Mouse (Mus musculus): ENCODE results near the gene Diablo. TPM values are rescaled to one million over a fixed set of nuclear protein-coding genes. Genes with fewer than 3 reads are reported as not detected.

The Diablo gene
- total and polyA plus RNA-seq, 2 experiments from 2014 or later = 76.7 to 89.4 TPM

GRCm38 (mm10) chr5:123487659-123488395, 36.1 kb downstream of the Diablo start:
- H3K9ac ChIP-seq (replicated peaks; ENCODE audit: low read length) = no peak overlapping the region
- H3K27me3 ChIP-seq (ENCODE audit: insufficient read depth, low read length) = no peaks in the 10 kb centered on the region
- H3K36me3 ChIP-seq (ENCODE audit: insufficient read depth, low read length) = no peaks in the 10 kb centered on the region
- peaks cover 7% of the 10 kb centered on the region; the same call in 1 of the 2 replicates for H3K4me1 ChIP-seq (ENCODE audit: insufficient read depth, low read length)
- no peak overlapping the region for H3K4me2 ChIP-seq (ENCODE audit: low read depth, low read length)
- WGBS = 85% methylated on average over 11 of the region's 11 CpGs
- H3K27ac ChIP-seq = no peak overlapping the region
- ATAC-seq (no peak), DNase-seq (ENCODE audit: low spot score) (no peak)
- no peak for TF ChIP-seq CTCF (IDR thresholded peaks at IDR 0.05; ENCODE audit: low read depth)
- H3K4me3 ChIP-seq (ENCODE audit: low read length) = no peak overlapping the region
- no peaks in the 10 kb centered on the region for H3K9me3 ChIP-seq (ENCODE audit: low read length)

GRCm38 (mm10) chr5:123473817-123474216, 50.2 kb downstream of the Diablo start:
- 33% methylated on average over 5 of the region's 5 CpGs for WGBS
- ATAC-seq = no peak
- H3K27me3 ChIP-seq (ENCODE audit: insufficient read depth, low read length) = no peaks in the 10 kb centered on the region
- no peak overlapping the region for H3K4me3 ChIP-seq (ENCODE audit: low read length)
- no peaks in the 10 kb centered on the region for H3K9me3 ChIP-seq (ENCODE audit: low read length)
- H3K4me1 ChIP-seq (ENCODE audit: insufficient read depth, low read length) = no peaks in the 10 kb centered on the region
- no peak overlapping the region for H3K9ac ChIP-seq (replicated peaks; ENCODE audit: low read length)
- DNase-seq (ENCODE audit: low spot score) = peak; percentile 34
- no peaks in the 10 kb centered on the region for H3K36me3 ChIP-seq (ENCODE audit: insufficient read depth, low read length)
- no peak overlapping the region for H3K4me2 ChIP-seq (ENCODE audit: low read depth, low read length)
- no peak for TF ChIP-seq CTCF (IDR thresholded peaks at IDR 0.05; ENCODE audit: low read depth)
- H3K27ac ChIP-seq = no peak overlapping the region

- no peak for ATAC-seq
- no peak overlapping the region for H3K4me2 ChIP-seq (ENCODE audit: low read depth, low read length)
- 67% methylated on average over 10 of the region's 10 CpGs for WGBS
Observed at GRCm38 (mm10) chr5:123470784-123471400, 53.1 kb downstream of the Diablo start.

GRCm38 (mm10) chr5:123464638-123465037, 59.3 kb downstream of the Diablo start:
- Histone ChIP-seq H3K36me3 (ENCODE audit: insufficient read depth, low read length) (no peaks in the 10 kb centered on the region), H3K4me1 (ENCODE audit: insufficient read depth, low read length) (no peaks in the 10 kb centered on the region), H3K9ac (replicated peaks; ENCODE audit: low read length) (no peak overlapping the region), H3K27ac (no peak overlapping the region), H3K4me3 (ENCODE audit: low read length) (no peak overlapping the region), H3K4me2 (ENCODE audit: low read depth, low read length) (no peak overlapping the region), H3K9me3 (ENCODE audit: low read length) (no peaks in the 10 kb centered on the region), H3K27me3 (ENCODE audit: insufficient read depth, low read length) (no peaks in the 10 kb centered on the region)
- DNase-seq (ENCODE audit: low spot score) (no peak), ATAC-seq (no peak)
- TF ChIP-seq CTCF (IDR thresholded peaks at IDR 0.05; ENCODE audit: low read depth) = no peak
- WGBS = 100% methylated on average over 1 of the region's 1 CpGs

More at GRCm38 (mm10) chr5:123470784-123471400, 53.1 kb downstream of the Diablo start:
- no peak overlapping the region for H3K27ac ChIP-seq
- no peak overlapping the region for H3K4me3 ChIP-seq (ENCODE audit: low read length)
- no peak overlapping the region for H3K9ac ChIP-seq (replicated peaks; ENCODE audit: low read length)
- no peaks in the 10 kb centered on the region for H3K27me3 ChIP-seq (ENCODE audit: insufficient read depth, low read length)
- no peak for DNase-seq (ENCODE audit: low spot score)
- H3K36me3 ChIP-seq (ENCODE audit: insufficient read depth, low read length) = no peaks in the 10 kb centered on the region
- H3K4me1 ChIP-seq (ENCODE audit: insufficient read depth, low read length) = no peaks in the 10 kb centered on the region
- no peaks in the 10 kb centered on the region for H3K9me3 ChIP-seq (ENCODE audit: low read length)
- TF ChIP-seq CTCF (IDR thresholded peaks at IDR 0.05; ENCODE audit: low read depth) = no peak

- H3K4me2 ChIP-seq (ENCODE audit: low read depth, low read length) = no peak overlapping the region
- H3K36me3 ChIP-seq (ENCODE audit: insufficient read depth, low read length) = no peaks in the 10 kb centered on the region
- no peaks in the 10 kb centered on the region for H3K9me3 ChIP-seq (ENCODE audit: low read length)
- 53% methylated on average over 5 of the region's 5 CpGs for WGBS
- no peak overlapping the region for H3K27ac ChIP-seq
- no peaks in the 10 kb centered on the region for H3K4me1 ChIP-seq (ENCODE audit: insufficient read depth, low read length)
- TF ChIP-seq CTCF (IDR thresholded peaks at IDR 0.05; ENCODE audit: low read depth) = no peak
- H3K9ac ChIP-seq (replicated peaks; ENCODE audit: low read length) = no peak overlapping the region
- no peaks in the 10 kb centered on the region for H3K27me3 ChIP-seq (ENCODE audit: insufficient read depth, low read length)
- ATAC-seq = no peak
- no peak for DNase-seq (ENCODE audit: low spot score)
- no peak overlapping the region for H3K4me3 ChIP-seq (ENCODE audit: low read length)
Observed at GRCm38 (mm10) chr5:123461420-123461819, 62.6 kb downstream of the Diablo start.

Small RNA genes within 50 kb of the gene (microRNA-seq; reads per million reads assigned to microRNA genes)
- 0.71 to 0.72 reads per million in 2 experiments for gene Mir7647

Other genes with a start within 250 kb of the Diablo start
- 42.4 and 42.6 TPM in 2 replicates for gene Bcl7a, start 180.3 kb downstream of the Diablo start, total RNA-seq (2014; rRNA removed)
- 25.1 and 25.6 TPM in 2 replicates for gene Bcl7a, start 180.3 kb downstream of the Diablo start, polyA plus RNA-seq (2015; fragmentation: Nextera tagmentation; extraction: Ambion mirVana)
- gene Mlxip, start 129.4 kb downstream of the Diablo start, total RNA-seq (2014; rRNA removed) = 16.8 and 17.9 TPM in 2 replicates
- 8.7 and 12.5 TPM in 2 replicates for gene Mlxip, start 129.4 kb downstream of the Diablo start, polyA plus RNA-seq (2015; fragmentation: Nextera tagmentation; extraction: Ambion mirVana)
- gene Lrrc43, start 34.9 kb downstream of the Diablo start, total RNA-seq (2014; rRNA removed) = 0.10 TPM in 1 of 2 replicates, not detected in the other
- 0.88 and 0.98 TPM in 2 replicates for gene Lrrc43, start 34.9 kb downstream of the Diablo start, polyA plus RNA-seq (2015; fragmentation: Nextera tagmentation; extraction: Ambion mirVana)
- gene Il31, start 34.7 kb downstream of the Diablo start, total RNA-seq (2014; rRNA removed) = not detected in 2 replicates
- gene Il31, start 34.7 kb downstream of the Diablo start, polyA plus RNA-seq (2015; fragmentation: Nextera tagmentation; extraction: Ambion mirVana) = not detected in 2 replicates
- gene B3gnt4, start 13.7 kb downstream of the Diablo start, total RNA-seq (2014; rRNA removed) = 2.5 and 4.5 TPM in 2 replicates
- 0.87 and 1.4 TPM in 2 replicates for gene B3gnt4, start 13.7 kb downstream of the Diablo start, polyA plus RNA-seq (2015; fragmentation: Nextera tagmentation; extraction: Ambion mirVana)
- gene Gm49027, start 1.3 kb upstream of the Diablo start, total RNA-seq (2014; rRNA removed) = 0.14 and 0.52 TPM in 2 replicates
- 0.39 and 0.68 TPM in 2 replicates for gene Gm49027, start 1.3 kb upstream of the Diablo start, polyA plus RNA-seq (2015; fragmentation: Nextera tagmentation; extraction: Ambion mirVana)
- 46.5 and 55.6 TPM in 2 replicates for gene Vps33a, start 48.9 kb upstream of the Diablo start, total RNA-seq (2014; rRNA removed)
- 34.0 and 34.7 TPM in 2 replicates for gene Vps33a, start 48.9 kb upstream of the Diablo start, polyA plus RNA-seq (2015; fragmentation: Nextera tagmentation; extraction: Ambion mirVana)
- 47.3 and 58.0 TPM in 2 replicates for gene Clip1, start 160.4 kb upstream of the Diablo start, total RNA-seq (2014; rRNA removed)
- 68.6 and 71.6 TPM in 2 replicates for gene Clip1, start 160.4 kb upstream of the Diablo start, polyA plus RNA-seq (2015; fragmentation: Nextera tagmentation; extraction: Ambion mirVana)
- gene Zcchc8, start 196.9 kb upstream of the Diablo start, total RNA-seq (2014; rRNA removed) = 23.9 and 26.5 TPM in 2 replicates
- gene Zcchc8, start 196.9 kb upstream of the Diablo start, polyA plus RNA-seq (2015; fragmentation: Nextera tagmentation; extraction: Ambion mirVana) = 40.0 and 46.8 TPM in 2 replicates
- 31.1 and 39.9 TPM in 2 replicates for gene Rsrc2, start 225.2 kb upstream of the Diablo start, total RNA-seq (2014; rRNA removed)
- 112 and 136 TPM in 2 replicates for gene Rsrc2, start 225.2 kb upstream of the Diablo start, polyA plus RNA-seq (2015; fragmentation: Nextera tagmentation; extraction: Ambion mirVana)
- gene Kntc1, start 225.5 kb upstream of the Diablo start, total RNA-seq (2014; rRNA removed) = 7.1 and 23.1 TPM in 2 replicates
- 4.1 and 6.9 TPM in 2 replicates for gene Kntc1, start 225.5 kb upstream of the Diablo start, polyA plus RNA-seq (2015; fragmentation: Nextera tagmentation; extraction: Ambion mirVana)